Mouse (Mus musculus) lung, embryonic 14.5 days (tissue): ENCODE results near the gene Adh6a. TPM values are rescaled to one million over a fixed set of nuclear protein-coding genes. Genes with fewer than 3 reads are reported as not detected.

Experiments
- ATAC-seq: fragments of 200-750 bp; cut with Nextera tagmentation; 2 replicates; pipeline ENCODE4 v1.8.0; 2017; ENCODE audit warnings: mild to moderate bottlenecking, moderate TSS enrichment, moderate library complexity; ENCODE audit not compliant: insufficient read depth
- DNase-seq: peaks from one replicate; pipeline ENCODE4 v3.0.0-alpha.2; 2015
- H3K27ac ChIP-seq: fragments of 300-500 bp; sonication (generic); 2 replicates; pipeline ENCODE4 v1.5.1; 2014; ENCODE audit warnings: low read depth, mild to moderate bottlenecking, moderate library complexity
- H3K27me3 ChIP-seq: fragments of 300-500 bp; sonication (generic); 2 replicates; pipeline ENCODE4 v1.6.1; 2014; ENCODE audit warnings: low read length, control low read depth; ENCODE audit not compliant: insufficient read depth
- H3K36me3 ChIP-seq: fragments of 300-500 bp; sonication (generic); 2 replicates; pipeline ENCODE4 v1.6.1; 2014; ENCODE audit warnings: control low read depth; ENCODE audit not compliant: insufficient read depth
- H3K4me1 ChIP-seq: fragments of 300-500 bp; sonication (generic); 2 replicates; pipeline ENCODE4 v1.6.1; 2014; ENCODE audit warnings: antibody characterized with exemption, control low read depth; ENCODE audit not compliant: insufficient read depth
- H3K4me2 ChIP-seq: fragments of 300-500 bp; sonication (generic); 2 replicates; pipeline ENCODE4 v1.6.1; 2014; ENCODE audit warnings: mild to moderate bottlenecking
- H3K4me3 ChIP-seq: fragments of 300-500 bp; sonication (generic); 2 replicates; pipeline ENCODE4 v1.5.1; 2014; ENCODE audit warnings: low read depth, low read length
- H3K9ac ChIP-seq: fragments of 300-500 bp; sonication (generic); 2 replicates; pipeline ENCODE4 v1.6.1; 2014
- H3K9me3 ChIP-seq: fragments of 300-500 bp; sonication (generic); 2 replicates; pipeline ENCODE4 v1.6.1; 2016; ENCODE audit warnings: low read depth, low read length, control low read depth
- CTCF ChIP-seq: IDR thresholded peaks from 2 replicates; pipeline ENCODE4 v1.5.1; 2016; ENCODE audit warnings: antibody characterized with exemption, low read depth
- WGBS: fragments of 180-500 bp; shearing (Covaris S2); extraction: QIAGEN DNeasy Blood & Tissue Kit; methylation state at CpG from one replicate; pipeline ENCODE4 v1.1.7; 2014; 5-methylcytosine and 5-hydroxymethylcytosine counted together
- polyA plus RNA-seq: library from polyadenylated mRNA; unstranded; fragments of >200 nt; fragmentation: Nextera tagmentation; extraction: Ambion mirVana; gene quantifications from 2 replicates; pipeline ENCODE4 v1.2.1, GENCODE M21; 2014

Gene Adh6a
- polyA plus RNA-seq, 1 experiment from 2014 or later: 0.62 TPM

DNA sequence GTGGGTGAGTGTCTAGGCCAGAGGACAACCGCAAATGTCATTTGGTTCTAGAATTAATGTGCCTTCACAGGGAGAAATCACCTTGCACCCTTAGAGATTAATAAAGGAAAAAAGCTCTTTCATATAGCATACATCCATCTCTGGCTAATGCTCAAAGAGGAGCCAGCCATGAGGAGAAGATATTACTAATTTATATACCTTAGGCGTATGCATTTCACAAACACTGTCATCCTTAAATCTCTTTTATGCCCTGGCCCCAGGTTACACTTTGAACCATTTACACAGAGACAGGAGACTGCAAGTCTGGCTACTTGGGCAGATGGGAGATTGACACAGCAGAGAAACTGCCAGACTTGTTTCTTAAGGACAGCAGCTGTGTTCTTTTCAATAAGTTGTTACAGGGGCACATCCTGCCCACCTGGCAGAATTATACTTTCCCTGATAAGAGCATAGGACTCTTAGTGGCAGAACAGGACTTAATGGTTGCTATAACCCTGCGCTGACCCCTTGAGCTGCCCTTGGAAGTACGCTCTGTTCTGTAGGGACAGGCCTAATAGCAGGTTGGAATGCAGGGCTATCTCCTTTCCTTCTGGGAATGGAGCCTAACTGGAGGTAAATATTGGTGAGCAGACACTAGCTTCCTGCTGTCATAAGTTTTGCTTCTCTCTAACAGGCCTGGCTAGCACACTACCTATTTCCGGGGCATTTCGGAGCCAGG lies 9.2 kb upstream of the Adh6a start:
- no peak overlapping the region for H3K4me2 ChIP-seq
- H3K9ac ChIP-seq: no peak overlapping the region
- H3K36me3 ChIP-seq: no peaks in the 10 kb centered on the region
- DNase-seq: no peak
- H3K4me1 ChIP-seq: peaks cover 37% of the 10 kb centered on the region
- ATAC-seq: no peak
- TF ChIP-seq CTCF: no peak
- peak overlapping the region; percentile 85 for H3K27ac ChIP-seq
- no peak overlapping the region for H3K4me3 ChIP-seq
- no peaks in the 10 kb centered on the region for H3K27me3 ChIP-seq
- WGBS: 42% methylated on average over 6 of the region's 6 CpGs
- H3K9me3 ChIP-seq: no peaks in the 10 kb centered on the region

DNA sequence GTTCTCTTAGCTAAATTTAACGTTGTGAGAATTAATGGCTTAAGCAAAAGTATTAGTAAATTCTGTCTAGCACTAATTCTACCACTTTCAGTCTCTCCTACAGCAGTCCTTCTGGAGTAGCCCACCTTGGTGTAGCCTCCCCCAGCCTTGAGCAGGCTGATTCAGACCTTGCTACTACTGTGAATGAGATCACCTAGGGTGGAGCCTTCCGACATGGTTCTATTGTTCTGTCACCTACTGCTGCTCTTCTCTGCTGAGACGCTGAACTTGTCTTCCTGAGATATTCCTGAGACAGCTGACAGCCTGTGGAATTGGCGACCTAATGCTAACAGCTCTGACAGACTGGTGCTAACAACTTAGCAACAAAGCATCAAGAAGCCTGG lies 8.6 kb upstream of the Adh6a start:
- Histone ChIP-seq H3K4me2 (no peak overlapping the region), H3K9me3 (no peaks in the 10 kb centered on the region), H3K27ac (peak overlapping the region; percentile 85), H3K9ac (no peak overlapping the region), H3K4me1 (peaks cover 37% of the 10 kb centered on the region), H3K4me3 (no peak overlapping the region), H3K27me3 (no peaks in the 10 kb centered on the region), H3K36me3 (no peaks in the 10 kb centered on the region)
- ATAC-seq (no peak), DNase-seq (no peak)
- no peak for TF ChIP-seq CTCF
- WGBS: 28% methylated on average over 4 of the region's 4 CpGs

DNA sequence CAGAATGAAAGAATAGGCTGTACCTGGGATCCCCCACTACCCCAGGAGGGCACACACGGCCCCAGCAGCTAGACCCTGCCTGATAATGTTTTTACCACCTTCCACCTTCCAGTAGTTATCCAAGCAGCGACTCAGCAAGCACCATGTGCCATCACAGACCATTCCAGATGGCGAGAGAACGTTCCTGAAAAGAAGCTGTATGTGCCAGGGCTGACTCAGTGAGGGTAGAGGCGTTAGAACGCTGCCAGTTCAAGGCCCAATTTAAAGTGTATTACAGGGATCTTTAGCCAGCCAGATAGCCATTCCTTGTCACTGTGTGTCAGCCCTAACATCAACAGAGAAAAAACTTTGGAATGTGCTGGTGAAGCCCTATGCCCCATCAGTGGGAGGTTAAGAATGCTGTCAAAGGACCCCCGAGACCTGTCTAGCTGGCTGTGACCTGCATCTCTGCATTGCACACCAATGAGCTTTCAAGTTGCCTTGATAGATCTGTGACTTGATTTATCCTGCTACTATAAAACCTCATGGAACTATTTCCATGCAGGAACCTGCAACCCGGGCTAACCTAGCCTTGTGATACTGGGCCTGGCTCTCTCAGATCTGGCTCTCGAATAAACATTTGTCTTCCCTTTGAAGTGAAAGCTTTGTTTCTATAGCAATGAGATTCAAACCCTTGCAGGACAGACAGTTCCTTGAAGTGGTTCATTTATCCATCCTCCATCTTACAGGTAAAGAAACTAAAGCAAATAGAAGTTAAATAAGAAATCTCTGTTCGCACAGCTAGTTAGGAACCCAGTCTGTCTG lies 7.4 kb upstream of the Adh6a start:
- H3K27ac ChIP-seq: peak overlapping the region; percentile 85
- H3K36me3 ChIP-seq: no peaks in the 10 kb centered on the region
- DNase-seq (peak; percentile 42), ATAC-seq (0 out of 2 replicates have a peak, but pooled peaks have one; percentile 2)
- no peak overlapping the region for H3K4me3 ChIP-seq
- H3K9ac ChIP-seq: no peak overlapping the region
- WGBS: 27% methylated on average over 10 of the region's 10 CpGs
- peaks cover 37% of the 10 kb centered on the region for H3K4me1 ChIP-seq
- H3K27me3 ChIP-seq: no peaks in the 10 kb centered on the region
- no peak overlapping the region for H3K4me2 ChIP-seq
- H3K9me3 ChIP-seq: no peaks in the 10 kb centered on the region
- no peak for TF ChIP-seq CTCF

DNA sequence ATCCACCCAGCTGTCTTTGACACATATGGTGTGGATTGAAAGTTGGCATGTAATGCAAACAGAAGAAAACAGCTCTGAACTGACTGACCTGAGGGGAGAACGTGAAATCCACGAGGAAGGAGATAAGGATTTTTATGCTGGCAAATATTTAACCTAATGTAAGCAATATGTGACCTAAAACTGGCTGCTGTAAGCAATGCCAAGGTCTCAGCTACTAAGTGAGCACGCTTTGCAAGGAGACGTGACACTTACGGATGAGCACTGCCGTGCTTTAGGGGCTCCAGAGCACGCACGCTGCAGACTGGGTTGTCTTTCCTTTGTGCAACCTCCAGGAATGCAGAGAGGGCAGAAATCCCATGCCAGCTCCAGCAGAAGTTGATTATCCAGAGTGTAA lies 6.8 kb upstream of the Adh6a start:
- no peak for TF ChIP-seq CTCF
- Histone ChIP-seq H3K27me3 (no peaks in the 10 kb centered on the region), H3K36me3 (no peaks in the 10 kb centered on the region), H3K4me1 (peaks cover 37% of the 10 kb centered on the region), H3K4me3 (no peak overlapping the region), H3K9ac (no peak overlapping the region), H3K27ac (peak overlapping the region; percentile 85), H3K4me2 (peak overlapping the region; percentile 47), H3K9me3 (no peaks in the 10 kb centered on the region)
- peak; percentile 85 for ATAC-seq
- 6% methylated on average over 8 of the region's 8 CpGs for WGBS
- DNase-seq: peak; percentile 84

DNA sequence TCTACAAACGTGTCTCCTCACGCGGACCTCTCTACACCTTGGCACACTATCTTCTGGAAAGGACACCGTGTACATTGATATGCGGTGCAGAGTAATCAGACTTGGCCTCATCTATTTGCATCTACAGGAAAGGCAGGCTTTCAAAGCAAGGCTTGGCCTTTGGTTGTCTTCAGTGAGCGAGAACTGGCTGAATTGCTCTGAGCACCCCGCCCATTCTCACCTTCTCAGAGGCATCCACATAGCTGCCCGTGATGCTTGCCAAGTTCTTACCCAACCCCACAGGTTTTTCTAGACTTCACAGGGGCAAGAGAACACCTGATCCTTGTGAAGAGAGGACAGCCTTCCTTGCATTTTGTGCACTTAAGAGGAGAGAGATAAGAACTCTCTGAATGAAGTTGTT lies 3.2 kb upstream of the Adh6a start:
- H3K27me3 ChIP-seq: no peaks in the 10 kb centered on the region
- TF ChIP-seq CTCF: no peak
- no peak overlapping the region for H3K4me3 ChIP-seq
- H3K4me2 ChIP-seq: no peak overlapping the region
- DNase-seq: no peak
- peaks cover 14% of the 10 kb centered on the region for H3K4me1 ChIP-seq
- no peaks in the 10 kb centered on the region for H3K36me3 ChIP-seq
- ATAC-seq: no peak
- H3K9ac ChIP-seq: no peak overlapping the region
- 0 out of 2 replicates have a peak overlapping the region, but pooled peaks have one; percentile 2 for H3K27ac ChIP-seq
- WGBS: 83% methylated on average over 8 of the region's 8 CpGs
- H3K9me3 ChIP-seq: no peaks in the 10 kb centered on the region

DNA sequence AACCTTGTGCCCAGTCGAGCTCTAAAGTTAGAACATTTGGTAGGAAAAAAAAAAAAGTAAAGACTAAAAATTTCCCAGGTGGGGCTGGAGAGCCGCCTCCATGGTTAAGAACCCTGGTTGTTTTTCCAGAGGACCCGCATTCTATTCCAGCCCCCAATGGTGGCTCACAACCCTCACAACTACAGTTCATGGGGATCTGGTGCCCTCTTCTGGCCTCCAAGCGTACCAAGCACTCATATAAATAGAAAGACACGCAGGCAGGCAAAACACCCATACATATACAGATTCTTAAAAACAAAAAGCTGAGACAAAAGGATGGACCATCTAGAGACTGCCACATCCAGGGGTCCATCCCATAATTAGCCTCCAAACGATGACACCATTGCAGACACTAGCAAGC lies 2.1 kb upstream of the Adh6a start:
- Histone ChIP-seq H3K4me1 (peaks cover 5% of the 10 kb centered on the region; the same call in 1 of the 2 replicates), H3K4me3 (no peak overlapping the region), H3K36me3 (no peaks in the 10 kb centered on the region), H3K4me2 (no peak overlapping the region), H3K9ac (no peak overlapping the region), H3K27me3 (no peaks in the 10 kb centered on the region), H3K9me3 (no peaks in the 10 kb centered on the region), H3K27ac (no peak overlapping the region)
- 89% methylated on average over 6 of the region's 6 CpGs for WGBS
- ATAC-seq (no peak), DNase-seq (no peak)
- TF ChIP-seq CTCF: peak; percentile 52; the same call in 1 of the 2 replicates

DNA sequence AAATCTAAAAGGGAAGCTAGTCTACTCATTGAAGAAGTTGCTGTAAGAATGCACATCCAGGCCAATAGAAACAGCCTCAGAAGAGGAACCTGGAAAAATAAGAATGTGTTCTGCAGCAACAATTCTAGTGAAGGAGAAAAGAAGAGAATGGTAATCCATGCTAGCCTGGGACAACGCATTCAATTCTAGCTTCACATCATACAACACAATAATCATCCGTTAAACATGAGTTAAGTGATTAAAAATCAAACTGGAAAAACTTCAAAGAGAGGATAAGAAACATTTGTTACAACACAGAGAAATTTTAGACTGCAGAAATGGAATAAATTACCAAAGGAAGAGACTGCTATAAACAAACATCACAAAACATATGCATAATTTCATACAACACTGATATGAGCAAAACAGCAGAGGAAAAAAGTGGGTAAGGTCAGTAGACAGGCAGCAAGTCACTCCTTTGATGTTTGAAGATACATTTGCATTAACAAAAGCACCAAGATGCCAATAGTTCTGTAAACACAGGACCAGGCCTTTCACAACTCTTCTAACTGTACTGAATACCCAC lies 3.9 kb downstream of the Adh6a start:
- ATAC-seq: peak; percentile 93
- 38% methylated on average over 2 of the region's 2 CpGs for WGBS
- H3K27ac ChIP-seq: peak overlapping the region; percentile 88; the same call in 1 of the 2 replicates

More for the DNA sequence above, 3.9 kb downstream of the Adh6a start:
- Histone ChIP-seq H3K36me3 (no peaks in the 10 kb centered on the region), H3K4me2 (no peak overlapping the region), H3K4me3 (no peak overlapping the region), H3K9ac (no peak overlapping the region), H3K4me1 (0 out of 2 replicates have a peak, but pooled peaks cover 5% of the 10 kb centered on the region), H3K9me3 (no peaks in the 10 kb centered on the region), H3K27me3 (no peaks in the 10 kb centered on the region)
- DNase-seq: peak; percentile 85
- TF ChIP-seq CTCF: no peak
